Mouse (Mus musculus): ENCODE measurements around the gene Olfr209. TPM values are rescaled to one million over a fixed set of nuclear protein-coding genes. Genes with fewer than 3 reads are reported as not detected.

Gene Olfr209
- polyA plus RNA-seq (2015; fragmentation: Nextera tagmentation; extraction: Ambion mirVana) = not detected in 2 replicates

DNA sequence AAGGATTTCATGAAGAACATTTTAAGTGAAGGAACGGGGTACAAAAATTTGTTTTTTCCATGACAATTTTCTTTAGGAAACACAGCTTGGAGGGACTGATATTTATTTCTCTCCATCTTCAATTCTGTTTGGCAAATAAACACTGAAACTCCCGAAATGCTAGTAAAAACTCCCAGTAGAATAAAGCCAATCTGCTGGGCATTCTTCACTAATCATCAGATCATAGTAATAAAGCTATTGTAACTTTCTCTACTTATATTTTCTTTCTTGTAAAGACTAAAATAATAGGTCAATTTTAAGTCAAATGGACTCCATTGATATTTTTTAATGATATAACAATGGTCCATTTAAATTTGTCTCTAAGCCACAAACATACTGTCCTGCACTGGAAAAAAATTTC lies at the start of gene Olfr209:
TSS of gene Olfr209 (minus strand) at position 101 of the 400 bp plus-strand sequence.
- 62% methylated on average over 2 of the region's 2 CpGs for WGBS
- H3K27me3 ChIP-seq (ENCODE audit: control insufficient read depth, insufficient read depth, low read length) = no peaks in the 10 kb centered on the region
- H3K9ac ChIP-seq (ENCODE audit: low read length) = no peak within 1 kb of the TSS
- no peaks in the 10 kb centered on the region for H3K36me3 ChIP-seq (ENCODE audit: control insufficient read depth, insufficient read depth)
- ATAC-seq (replicated peaks; ENCODE audit: extremely low read depth, insufficient read depth, low FRiP score) = no peak
- no peaks in the 10 kb centered on the region for H3K9me3 ChIP-seq (replicated peaks; ENCODE audit: control insufficient read depth, low read length)
- H3K4me2 ChIP-seq (ENCODE audit: low read depth, low read length) = no peak within 1 kb of the TSS
- no peaks in the 10 kb centered on the region for H3K4me1 ChIP-seq (ENCODE audit: control insufficient read depth, insufficient read depth, low read length)
- no peak within 1 kb of the TSS for H3K27ac ChIP-seq (ENCODE audit: low read length)
- H3K4me3 ChIP-seq (ENCODE audit: low read length) = no peak within 1 kb of the TSS

DNA sequence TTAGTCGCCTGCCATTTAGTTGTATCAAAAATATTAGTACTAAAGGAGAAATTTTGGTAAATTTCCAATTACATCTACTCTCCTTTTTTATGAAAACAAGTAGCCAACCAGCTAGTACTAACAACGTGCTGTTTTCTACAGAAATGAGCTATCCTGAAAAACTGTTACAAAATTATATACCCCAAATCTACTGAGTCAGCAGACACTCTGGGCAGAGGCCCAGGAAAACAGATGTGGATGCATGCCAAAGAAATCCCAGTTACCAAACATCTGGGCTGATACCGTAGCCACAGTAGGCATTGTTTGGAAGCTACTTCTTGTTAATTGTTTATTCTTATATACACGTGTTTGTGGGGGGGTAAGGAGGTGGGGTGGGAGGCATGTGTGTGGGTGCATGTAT lies 49.7 kb upstream of the Olfr209 start:
- 39% methylated on average over 4 of the region's 4 CpGs for WGBS
- H3K9me3 ChIP-seq (replicated peaks; ENCODE audit: control insufficient read depth, low read length) = no peaks in the 10 kb centered on the region
- ATAC-seq (replicated peaks; ENCODE audit: extremely low read depth, insufficient read depth, low FRiP score) = no peak
- H3K36me3 ChIP-seq (ENCODE audit: control insufficient read depth, insufficient read depth) = no peaks in the 10 kb centered on the region
- H3K27me3 ChIP-seq (ENCODE audit: control insufficient read depth, insufficient read depth, low read length) = no peaks in the 10 kb centered on the region
- no peak overlapping the region for H3K4me2 ChIP-seq (ENCODE audit: low read depth, low read length)
- H3K4me3 ChIP-seq (ENCODE audit: low read length) = no peak overlapping the region
- H3K4me1 ChIP-seq (ENCODE audit: control insufficient read depth, insufficient read depth, low read length) = no peaks in the 10 kb centered on the region
- H3K27ac ChIP-seq (ENCODE audit: low read length) = no peak overlapping the region
- no peak overlapping the region for H3K9ac ChIP-seq (ENCODE audit: low read length)

DNA sequence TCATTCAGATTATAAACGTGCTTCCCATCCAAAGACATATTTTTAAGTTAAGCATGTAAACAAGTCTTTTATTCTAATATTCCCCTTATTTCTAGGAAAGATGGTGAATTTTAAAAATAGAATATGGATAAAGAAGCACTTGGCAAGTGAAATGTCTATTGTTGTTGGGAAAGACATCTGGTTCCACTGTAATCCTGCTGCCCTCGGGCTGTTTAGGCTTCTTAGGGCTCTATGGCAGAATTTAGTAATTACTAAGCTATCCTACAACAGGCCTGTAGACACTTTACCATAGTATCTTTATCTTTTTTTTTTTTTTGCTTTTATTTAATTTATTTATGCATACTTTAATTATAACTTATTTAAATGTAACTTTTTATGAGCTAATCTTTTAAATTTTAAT lies 46.0 kb upstream of the Olfr209 start:
- Histone ChIP-seq H3K27me3 (ENCODE audit: control insufficient read depth, insufficient read depth, low read length) (no peaks in the 10 kb centered on the region), H3K36me3 (ENCODE audit: control insufficient read depth, insufficient read depth) (no peaks in the 10 kb centered on the region), H3K4me2 (ENCODE audit: low read depth, low read length) (no peak overlapping the region), H3K4me3 (ENCODE audit: low read length) (no peak overlapping the region), H3K4me1 (ENCODE audit: control insufficient read depth, insufficient read depth, low read length) (no peaks in the 10 kb centered on the region), H3K9me3 (replicated peaks; ENCODE audit: control insufficient read depth, low read length) (no peaks in the 10 kb centered on the region), H3K27ac (ENCODE audit: low read length) (no peak overlapping the region), H3K9ac (ENCODE audit: low read length) (no peak overlapping the region)
- ATAC-seq (replicated peaks; ENCODE audit: extremely low read depth, insufficient read depth, low FRiP score) = no peak
- 68% methylated on average over 2 of the region's 2 CpGs for WGBS

DNA sequence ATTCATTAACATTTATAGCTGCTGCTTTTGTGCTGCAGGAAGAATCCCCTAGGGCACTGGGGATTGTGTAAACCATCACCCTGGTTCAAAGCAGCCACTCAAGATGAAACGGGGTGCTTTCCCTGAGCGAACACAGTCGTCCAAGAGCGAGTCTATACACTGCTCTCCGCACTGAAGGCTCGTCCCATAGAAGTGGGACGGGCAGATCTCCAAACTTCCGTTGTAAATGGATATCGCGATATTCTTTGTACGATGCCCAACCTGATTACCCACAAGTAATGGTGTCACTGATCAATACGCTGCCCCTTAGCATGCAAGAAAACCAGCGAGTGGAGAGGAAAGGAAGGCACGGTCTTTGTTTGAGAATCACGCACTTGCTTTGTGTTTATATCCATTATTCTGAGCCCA lies 45.6 kb upstream of the Olfr209 start:
- H3K27ac ChIP-seq (ENCODE audit: low read length) = no peak overlapping the region
- no peak overlapping the region for H3K4me2 ChIP-seq (ENCODE audit: low read depth, low read length)
- 81% methylated on average over 15 of the region's 15 CpGs for whole genome bisulfite sequencing
- no peaks in the 10 kb centered on the region for H3K27me3 ChIP-seq (ENCODE audit: control insufficient read depth, insufficient read depth, low read length)
- ATAC-seq (replicated peaks; ENCODE audit: extremely low read depth, insufficient read depth, low FRiP score) = no peak
- H3K4me3 ChIP-seq (ENCODE audit: low read length) = no peak overlapping the region
- H3K9ac ChIP-seq (ENCODE audit: low read length) = no peak overlapping the region
- H3K36me3 ChIP-seq (ENCODE audit: control insufficient read depth, insufficient read depth) = no peaks in the 10 kb centered on the region
- H3K4me1 ChIP-seq (ENCODE audit: control insufficient read depth, insufficient read depth, low read length) = no peaks in the 10 kb centered on the region
- H3K9me3 ChIP-seq (replicated peaks; ENCODE audit: control insufficient read depth, low read length) = no peaks in the 10 kb centered on the region

DNA sequence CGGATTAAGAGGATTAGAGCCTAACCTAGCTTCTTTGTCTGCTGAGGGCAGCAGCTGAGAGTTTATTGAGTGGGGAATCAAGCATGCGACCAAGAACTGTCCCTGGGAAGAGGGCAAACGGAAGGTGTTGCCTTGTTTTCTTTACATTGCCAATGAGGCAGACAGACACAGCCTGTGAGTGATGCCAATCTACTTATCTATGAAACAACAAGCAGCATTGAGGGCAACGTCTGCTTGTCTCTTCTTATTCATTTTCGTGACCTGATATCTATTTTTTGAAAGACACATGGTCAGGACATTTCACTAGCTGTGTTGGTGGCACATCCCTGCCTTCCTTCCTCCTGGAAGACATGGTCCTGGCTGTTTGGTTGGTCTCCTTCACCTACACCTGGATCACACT lies 43.2 kb upstream of the Olfr209 start, which contains the start of gene Gabrr3:
TSS of gene Gabrr3 (plus strand) at position 301 of the 400 bp plus-strand sequence.
- Histone ChIP-seq H3K36me3 (ENCODE audit: control insufficient read depth, insufficient read depth) (no peaks in the 10 kb centered on the region), H3K4me1 (ENCODE audit: control insufficient read depth, insufficient read depth, low read length) (no peaks in the 10 kb centered on the region), H3K27me3 (ENCODE audit: control insufficient read depth, insufficient read depth, low read length) (no peaks in the 10 kb centered on the region), H3K9me3 (replicated peaks; ENCODE audit: control insufficient read depth, low read length) (no peaks in the 10 kb centered on the region), H3K27ac (ENCODE audit: low read length) (no peak within 1 kb of the TSS), H3K4me3 (ENCODE audit: low read length) (no peak within 1 kb of the TSS), H3K9ac (ENCODE audit: low read length) (no peak within 1 kb of the TSS), H3K4me2 (ENCODE audit: low read depth, low read length) (no peak within 1 kb of the TSS)
- 61% methylated on average over 5 of the region's 5 CpGs for WGBS
- no peak for ATAC-seq (replicated peaks; ENCODE audit: extremely low read depth, insufficient read depth, low FRiP score)

DNA sequence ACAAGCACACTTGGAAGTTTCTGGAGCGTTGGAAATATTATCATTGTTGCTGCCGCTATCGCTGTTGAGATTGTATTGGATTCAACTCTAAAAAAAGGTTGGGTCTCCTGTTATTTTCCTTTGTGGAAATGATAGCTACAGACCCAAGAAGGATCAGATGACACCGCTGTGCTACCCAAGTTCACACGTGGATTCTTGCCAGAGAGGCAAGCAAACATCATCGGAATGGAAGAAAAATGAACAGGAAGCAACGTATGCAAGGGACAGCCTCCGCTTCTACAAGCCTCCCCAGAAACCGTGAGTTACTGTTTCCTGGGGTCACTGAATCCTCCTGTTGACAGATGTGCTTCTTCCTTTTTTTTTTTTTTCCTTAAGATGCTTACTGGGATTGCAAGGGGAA lies 41.0 kb upstream of the Olfr209 start:
- WGBS = 55% methylated on average over 9 of the region's 9 CpGs
- Histone ChIP-seq H3K27me3 (ENCODE audit: control insufficient read depth, insufficient read depth, low read length) (no peaks in the 10 kb centered on the region), H3K4me1 (ENCODE audit: control insufficient read depth, insufficient read depth, low read length) (no peaks in the 10 kb centered on the region), H3K27ac (ENCODE audit: low read length) (no peak overlapping the region), H3K36me3 (ENCODE audit: control insufficient read depth, insufficient read depth) (no peaks in the 10 kb centered on the region), H3K4me3 (ENCODE audit: low read length) (no peak overlapping the region), H3K9me3 (replicated peaks; ENCODE audit: control insufficient read depth, low read length) (no peaks in the 10 kb centered on the region), H3K9ac (ENCODE audit: low read length) (no peak overlapping the region), H3K4me2 (ENCODE audit: low read depth, low read length) (no peak overlapping the region)
- no peak for ATAC-seq (replicated peaks; ENCODE audit: extremely low read depth, insufficient read depth, low FRiP score)

DNA sequence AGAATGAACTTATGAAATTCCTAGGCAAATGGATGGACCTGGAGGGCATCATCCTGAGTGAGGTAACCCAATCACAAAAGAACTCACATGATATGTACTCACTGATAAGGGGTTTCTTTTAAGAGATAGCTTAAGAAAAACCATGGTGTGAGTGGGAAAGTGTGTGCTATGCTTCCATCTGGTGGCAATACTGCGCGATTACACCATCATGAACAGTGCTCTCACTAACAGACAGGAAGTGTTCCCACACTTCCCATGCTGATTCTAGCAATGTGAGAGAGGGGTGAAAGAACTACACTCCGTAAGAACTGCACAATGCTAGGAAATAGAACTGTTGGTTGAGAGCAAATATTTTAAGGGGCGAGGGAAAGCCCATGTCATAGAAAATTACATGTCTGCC lies 39.9 kb upstream of the Olfr209 start:
- Histone ChIP-seq H3K27me3 (ENCODE audit: control insufficient read depth, insufficient read depth, low read length) (no peaks in the 10 kb centered on the region), H3K4me3 (ENCODE audit: low read length) (no peak overlapping the region), H3K27ac (ENCODE audit: low read length) (no peak overlapping the region), H3K4me1 (ENCODE audit: control insufficient read depth, insufficient read depth, low read length) (no peaks in the 10 kb centered on the region), H3K36me3 (ENCODE audit: control insufficient read depth, insufficient read depth) (no peaks in the 10 kb centered on the region), H3K9ac (ENCODE audit: low read length) (no peak overlapping the region), H3K4me2 (ENCODE audit: low read depth, low read length) (no peak overlapping the region), H3K9me3 (replicated peaks; ENCODE audit: control insufficient read depth, low read length) (no peaks in the 10 kb centered on the region)
- 8% methylated on average over 4 of the region's 4 CpGs for WGBS
- ATAC-seq (replicated peaks; ENCODE audit: extremely low read depth, insufficient read depth, low FRiP score) = no peak

DNA sequence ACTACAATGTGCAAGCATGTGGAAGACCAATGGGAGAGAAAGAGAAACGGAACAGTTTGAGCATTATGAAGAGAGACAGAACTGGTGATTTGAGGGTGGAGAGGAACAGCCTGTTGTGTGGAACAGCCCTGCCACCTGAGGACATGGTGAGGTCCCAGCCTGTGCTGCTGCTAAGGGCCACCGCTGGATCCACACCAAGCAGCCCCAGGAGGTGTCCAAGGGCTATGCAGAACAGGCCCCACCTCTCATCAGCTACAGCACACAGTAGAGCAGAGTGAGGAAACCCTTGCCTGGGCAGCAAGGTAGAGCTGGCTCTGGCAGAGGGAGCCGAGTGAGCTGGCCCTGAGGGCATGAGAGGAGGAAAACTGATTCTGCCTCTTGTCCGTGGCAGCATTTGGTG lies 38.2 kb upstream of the Olfr209 start:
- Histone ChIP-seq H3K4me2 (ENCODE audit: low read depth, low read length) (no peak overlapping the region), H3K4me1 (ENCODE audit: control insufficient read depth, insufficient read depth, low read length) (no peaks in the 10 kb centered on the region), H3K4me3 (ENCODE audit: low read length) (no peak overlapping the region), H3K9me3 (replicated peaks; ENCODE audit: control insufficient read depth, low read length) (no peaks in the 10 kb centered on the region), H3K27ac (ENCODE audit: low read length) (no peak overlapping the region), H3K27me3 (ENCODE audit: control insufficient read depth, insufficient read depth, low read length) (no peaks in the 10 kb centered on the region), H3K36me3 (ENCODE audit: control insufficient read depth, insufficient read depth) (no peaks in the 10 kb centered on the region), H3K9ac (ENCODE audit: low read length) (no peak overlapping the region)
- no peak for ATAC-seq (replicated peaks; ENCODE audit: extremely low read depth, insufficient read depth, low FRiP score)
- WGBS = 75% methylated on average over 4 of the region's 4 CpGs

DNA sequence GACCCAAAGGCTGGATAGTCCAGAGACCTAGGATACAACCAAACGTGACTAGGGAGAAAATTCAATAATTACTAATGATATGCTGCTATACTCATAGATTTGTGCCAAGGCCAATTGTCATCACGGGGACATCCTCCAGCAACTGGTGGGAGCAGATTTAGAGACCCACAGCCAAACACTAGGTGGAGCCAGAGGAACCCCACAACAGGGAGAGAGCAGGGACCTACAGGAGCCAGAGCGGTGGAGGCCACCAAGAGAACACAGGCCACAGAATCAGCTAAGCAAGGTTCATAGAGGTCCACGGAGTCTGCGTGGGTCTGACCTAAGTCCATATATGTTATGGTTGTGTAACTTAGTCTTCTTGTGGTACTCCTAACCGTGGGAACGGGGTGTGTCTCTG lies 37.3 kb upstream of the Olfr209 start:
- ATAC-seq (replicated peaks; ENCODE audit: extremely low read depth, insufficient read depth, low FRiP score) = no peak
- Histone ChIP-seq H3K27me3 (ENCODE audit: control insufficient read depth, insufficient read depth, low read length) (no peaks in the 10 kb centered on the region), H3K9me3 (replicated peaks; ENCODE audit: control insufficient read depth, low read length) (no peaks in the 10 kb centered on the region)

DNA sequence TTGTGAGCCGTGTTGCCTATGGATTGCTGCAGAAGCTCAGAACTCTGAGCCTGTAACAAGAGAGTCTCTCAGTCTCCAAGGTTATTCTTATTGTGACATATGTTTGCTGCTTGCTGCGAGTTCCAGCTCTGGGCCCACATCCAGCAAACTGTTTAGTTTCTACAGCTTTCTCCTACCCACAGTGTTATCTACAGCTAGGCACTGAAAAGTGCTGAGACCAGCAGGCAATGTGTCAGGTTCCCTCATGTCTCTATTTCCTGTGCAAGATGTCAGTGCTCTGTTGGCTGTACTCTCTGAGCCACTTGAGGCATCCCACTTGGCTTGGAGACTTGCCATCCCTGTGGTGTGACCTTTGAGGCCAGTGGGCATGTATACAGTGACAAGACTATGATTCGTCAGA lies 29.5 kb upstream of the Olfr209 start:
- Histone ChIP-seq H3K9ac (ENCODE audit: low read length) (no peak overlapping the region), H3K27me3 (ENCODE audit: control insufficient read depth, insufficient read depth, low read length) (no peaks in the 10 kb centered on the region), H3K4me1 (ENCODE audit: control insufficient read depth, insufficient read depth, low read length) (no peaks in the 10 kb centered on the region), H3K4me2 (ENCODE audit: low read depth, low read length) (no peak overlapping the region), H3K4me3 (ENCODE audit: low read length) (no peak overlapping the region), H3K36me3 (ENCODE audit: control insufficient read depth, insufficient read depth) (no peaks in the 10 kb centered on the region), H3K9me3 (replicated peaks; ENCODE audit: control insufficient read depth, low read length) (no peaks in the 10 kb centered on the region), H3K27ac (ENCODE audit: low read length) (no peak overlapping the region)
- ATAC-seq (replicated peaks; ENCODE audit: extremely low read depth, insufficient read depth, low FRiP score) = no peak
- 50% methylated on average over 3 of the region's 3 CpGs for WGBS

More for the DNA sequence above, 37.3 kb upstream of the Olfr209 start:
- Histone ChIP-seq H3K36me3 (ENCODE audit: control insufficient read depth, insufficient read depth) (no peaks in the 10 kb centered on the region), H3K4me3 (ENCODE audit: low read length) (no peak overlapping the region), H3K4me2 (ENCODE audit: low read depth, low read length) (no peak overlapping the region), H3K27ac (ENCODE audit: low read length) (no peak overlapping the region), H3K9ac (ENCODE audit: low read length) (no peak overlapping the region), H3K4me1 (ENCODE audit: control insufficient read depth, insufficient read depth, low read length) (no peaks in the 10 kb centered on the region)
- WGBS = 71% methylated on average over 7 of the region's 7 CpGs

All from heart, embryonic 16.5 days (tissue).